Mouse (Mus musculus) cerebellum, adult 11 months (tissue): Measurements from ENCODE around the gene Zfp423.
A peak's percentile ranks its signal among the peaks of the same experiment; 100 is the strongest.

Experiments
- DNase-seq: peaks from one replicate; pipeline ENCODE4 v3.0.0; 2022

The Zfp423 gene

DNA sequence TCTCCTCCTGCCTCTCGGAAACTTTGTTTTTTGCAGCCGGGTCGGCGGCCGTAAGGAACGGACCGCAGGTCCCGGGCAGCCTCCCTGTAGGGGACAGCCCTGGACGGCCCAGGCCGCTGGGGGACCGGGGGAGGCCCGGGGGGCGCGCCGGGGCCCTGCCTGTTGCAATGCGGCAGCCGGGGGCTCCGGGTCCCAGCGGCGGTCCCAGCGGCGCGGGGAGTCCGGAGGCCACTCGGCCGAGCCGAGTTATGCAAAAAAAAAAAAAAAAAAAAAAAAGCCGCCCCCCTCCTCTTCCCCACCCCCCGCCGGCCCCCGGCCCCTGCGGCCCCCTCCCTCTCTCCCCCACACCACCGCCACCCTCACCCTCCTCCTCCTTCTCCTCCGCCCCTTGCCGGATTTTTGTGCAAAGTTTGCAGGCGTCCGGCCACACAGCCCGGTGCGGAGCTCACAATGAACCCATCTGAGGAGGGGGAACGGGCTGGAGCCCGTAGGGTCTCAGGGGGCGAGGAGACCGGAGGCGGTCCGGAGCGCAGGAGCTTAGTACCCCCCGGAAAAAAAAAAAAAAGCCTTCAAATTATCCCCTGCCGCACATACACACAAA lies at the start of gene Zfp423:
Gene Zfp423, minus strand, starts transcription at position 276 of the 601 bp plus-strand sequence.
- DNase-seq, result no peak

DNA sequence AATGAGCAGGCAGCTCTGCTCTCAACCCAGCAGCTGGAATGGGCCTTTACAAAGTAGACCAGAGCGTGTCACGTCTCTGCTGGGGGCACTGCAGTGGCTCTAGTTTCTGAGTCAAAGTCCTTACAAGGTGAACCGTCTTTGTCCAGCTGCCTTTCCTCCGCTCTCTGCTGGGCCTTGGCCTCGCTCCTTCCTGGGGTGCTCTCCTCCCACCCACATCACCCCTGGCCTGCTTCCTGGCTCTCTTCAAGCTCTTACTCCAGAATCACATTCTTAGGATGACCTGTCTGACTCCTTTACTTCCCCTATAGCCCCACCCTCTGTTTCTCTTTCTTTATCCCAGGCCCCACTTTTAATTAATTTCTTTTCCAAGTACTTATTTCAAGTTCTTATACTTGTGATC lies 47.4 kb upstream of the Zfp423 start:
- no peak for DNase-seq

DNA sequence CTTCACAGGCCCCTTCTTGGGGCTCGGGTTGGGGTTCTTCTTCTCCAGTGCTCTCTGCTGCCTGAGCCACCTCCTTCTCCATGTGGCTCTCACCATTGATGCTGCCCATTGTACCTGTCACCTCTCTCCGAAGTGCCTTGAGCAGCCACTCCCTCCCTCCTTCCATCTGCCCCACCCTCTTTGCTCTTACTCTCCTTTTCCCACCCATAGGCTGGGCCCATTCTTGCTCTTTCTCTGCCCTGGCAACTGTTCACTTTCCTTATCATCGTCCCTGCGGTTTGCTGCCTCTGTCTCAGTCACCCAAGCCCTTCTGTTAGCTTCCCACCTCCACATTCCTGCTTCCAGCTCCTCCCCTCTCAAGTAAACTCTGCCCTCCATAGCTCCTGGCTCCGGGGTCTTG lies 25.4 kb upstream of the Zfp423 start:
- no peak for DNase-seq

DNA sequence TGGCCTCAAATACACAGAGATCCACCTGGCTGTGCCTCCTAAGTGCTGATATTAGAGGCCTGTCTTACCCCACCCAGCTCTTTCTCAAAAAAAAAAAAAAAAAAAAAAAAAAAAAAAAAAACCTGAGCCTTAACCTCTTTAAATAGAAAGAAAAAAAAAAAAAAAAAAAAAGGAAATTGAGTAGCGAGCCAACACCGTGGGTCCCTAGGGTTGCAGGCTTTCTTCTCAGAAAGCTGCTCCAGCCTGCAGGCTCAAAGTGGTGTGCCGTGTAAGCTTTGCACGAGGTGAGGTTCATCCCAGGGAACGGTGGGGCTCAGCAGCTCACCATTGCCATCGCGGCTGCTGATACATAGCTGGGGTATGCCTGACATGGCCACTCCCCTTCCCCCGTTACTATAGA lies 24.6 kb upstream of the Zfp423 start:
- DNase-seq, result no peak

DNA sequence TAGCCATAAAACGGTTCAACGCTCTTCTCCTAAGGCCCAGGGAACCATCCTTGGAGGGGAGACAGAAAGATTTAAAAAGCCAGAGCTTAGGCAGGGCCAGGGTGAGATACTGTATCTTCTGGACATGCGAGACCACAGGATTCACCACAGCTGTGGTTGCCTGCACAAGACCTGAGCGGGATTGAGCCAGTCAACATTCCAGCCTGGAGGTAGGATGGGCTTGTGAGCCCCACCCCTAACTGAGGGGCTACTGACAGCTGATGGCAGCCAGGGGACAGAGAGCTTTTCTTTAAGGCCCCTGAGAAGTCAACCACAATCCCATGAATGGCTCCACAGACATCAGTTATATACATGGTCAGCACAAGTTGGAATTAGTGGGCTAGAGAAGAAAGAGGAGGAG lies 23.5 kb upstream of the Zfp423 start:
- DNase-seq, result no peak

DNA sequence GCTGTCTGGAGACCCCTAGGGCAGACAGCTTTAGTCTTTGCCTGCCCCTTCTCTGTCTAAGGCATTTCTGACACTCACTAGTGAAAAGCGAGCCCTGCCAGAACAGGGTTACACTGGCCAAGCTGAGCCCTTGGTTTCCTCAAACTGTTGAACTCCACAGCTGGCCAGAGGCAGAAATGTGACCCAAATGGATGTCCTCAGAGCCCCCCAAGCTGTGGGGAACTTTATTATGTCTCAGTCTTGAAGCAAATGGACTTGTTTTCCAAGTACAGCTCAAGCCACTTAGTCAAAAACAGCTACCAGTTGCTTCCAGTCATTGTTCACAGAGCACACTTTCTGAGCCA lies 16.0 kb upstream of the Zfp423 start:
- no peak for DNase-seq

DNA sequence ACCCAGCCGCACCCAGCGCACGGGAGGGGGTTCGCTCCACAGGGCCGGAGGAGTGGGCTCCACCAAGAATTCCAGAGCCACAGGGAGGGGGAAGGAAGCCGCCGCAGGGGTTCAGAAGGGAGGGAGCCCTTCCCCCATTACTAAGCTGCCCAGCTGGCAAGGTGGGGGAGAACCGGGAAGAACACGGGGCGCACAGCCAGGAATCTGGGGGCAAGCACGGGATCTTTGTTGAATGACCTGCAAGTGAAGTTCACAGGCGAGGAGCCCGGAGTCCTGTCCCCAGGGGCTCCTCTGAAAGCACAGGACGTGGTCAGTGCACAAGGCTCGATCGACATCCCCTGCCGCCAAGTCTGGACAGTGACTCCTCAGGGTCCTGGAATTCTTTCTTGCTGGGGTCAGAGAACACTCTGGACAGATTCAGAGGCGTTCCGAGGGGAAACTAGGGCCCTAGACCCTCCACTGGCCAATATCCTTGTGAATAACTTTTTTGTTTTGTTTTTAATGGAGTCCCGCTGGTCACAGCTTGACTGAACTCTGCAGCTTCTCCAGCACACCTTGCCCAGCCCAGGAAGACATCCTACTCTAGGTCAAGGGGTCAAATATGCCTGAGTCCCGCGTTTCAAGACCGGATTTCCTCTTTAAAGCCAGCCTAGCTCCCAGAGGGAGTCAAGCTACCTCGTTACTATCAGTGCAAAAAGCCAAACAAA lies 15.5 kb upstream of the Zfp423 start:
- DNase-seq, result no peak

DNA sequence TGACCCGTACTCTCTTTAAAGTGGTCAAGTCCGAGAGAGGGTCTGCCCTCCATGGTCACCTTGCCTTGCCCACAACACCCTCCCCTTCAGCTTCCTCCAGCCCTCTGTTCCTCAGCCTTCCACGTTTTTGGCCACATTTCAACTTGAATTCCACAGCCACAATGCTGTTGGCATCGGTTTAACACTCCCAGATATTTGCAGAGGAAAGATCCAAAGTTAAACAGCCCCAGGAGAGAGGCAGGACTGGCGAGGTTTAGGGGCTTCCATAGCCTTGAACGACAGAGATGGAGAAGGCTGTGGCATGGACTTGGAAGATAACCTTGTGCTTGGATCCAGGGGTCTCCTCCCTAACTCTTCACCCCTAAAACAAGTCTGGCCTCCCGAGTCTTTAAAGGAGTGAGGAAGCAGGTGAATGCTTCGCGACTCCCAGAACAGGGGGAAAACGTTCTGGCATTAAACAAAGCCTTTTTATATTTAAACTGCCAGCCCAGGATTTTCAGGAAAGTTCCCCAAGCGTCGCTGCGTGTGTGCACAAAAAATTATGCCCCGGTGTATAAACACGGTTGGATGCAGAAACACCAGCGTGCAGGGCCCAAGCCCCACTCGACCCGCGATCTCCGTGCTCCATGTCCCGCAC lies 14.8 kb upstream of the Zfp423 start:
- DNase-seq, result no peak

DNA sequence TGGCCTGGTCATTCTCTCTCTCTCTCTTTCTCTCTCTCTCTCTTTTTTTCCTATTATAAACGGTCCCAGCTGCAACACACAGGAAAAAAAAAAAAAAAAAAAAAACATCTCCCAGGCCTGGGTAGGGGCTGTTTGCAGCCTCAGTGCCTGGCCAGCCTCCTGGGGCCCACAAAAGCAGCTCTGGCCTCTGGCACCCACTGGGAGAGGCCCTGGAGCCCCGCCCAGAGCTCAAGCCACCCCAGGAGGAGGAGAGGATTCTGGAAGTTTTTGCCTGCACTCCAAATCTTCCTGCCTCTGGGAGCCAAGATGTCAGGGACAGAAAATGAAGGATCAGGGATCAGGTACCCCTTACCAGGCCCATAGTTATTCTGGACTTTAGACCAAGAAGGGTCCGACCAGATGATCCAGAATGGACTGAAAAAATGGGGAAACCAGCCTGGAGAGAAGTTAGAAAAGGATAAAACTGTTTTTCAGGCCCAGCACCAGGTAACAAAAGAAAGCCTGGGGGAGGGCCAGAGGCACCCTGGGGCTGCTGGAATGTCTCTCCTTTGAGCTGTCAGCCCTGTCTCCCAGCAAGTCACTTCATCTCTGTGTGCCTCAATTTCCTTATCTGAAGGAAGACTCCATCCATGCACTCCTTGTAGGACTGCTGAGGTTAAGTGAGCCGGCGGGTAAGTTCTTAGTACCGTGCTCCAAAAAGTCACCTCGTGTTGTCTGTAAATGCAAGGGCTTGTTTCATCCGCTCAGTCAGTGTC lies 8.6 kb upstream of the Zfp423 start:
- DNase-seq, result no peak

DNA sequence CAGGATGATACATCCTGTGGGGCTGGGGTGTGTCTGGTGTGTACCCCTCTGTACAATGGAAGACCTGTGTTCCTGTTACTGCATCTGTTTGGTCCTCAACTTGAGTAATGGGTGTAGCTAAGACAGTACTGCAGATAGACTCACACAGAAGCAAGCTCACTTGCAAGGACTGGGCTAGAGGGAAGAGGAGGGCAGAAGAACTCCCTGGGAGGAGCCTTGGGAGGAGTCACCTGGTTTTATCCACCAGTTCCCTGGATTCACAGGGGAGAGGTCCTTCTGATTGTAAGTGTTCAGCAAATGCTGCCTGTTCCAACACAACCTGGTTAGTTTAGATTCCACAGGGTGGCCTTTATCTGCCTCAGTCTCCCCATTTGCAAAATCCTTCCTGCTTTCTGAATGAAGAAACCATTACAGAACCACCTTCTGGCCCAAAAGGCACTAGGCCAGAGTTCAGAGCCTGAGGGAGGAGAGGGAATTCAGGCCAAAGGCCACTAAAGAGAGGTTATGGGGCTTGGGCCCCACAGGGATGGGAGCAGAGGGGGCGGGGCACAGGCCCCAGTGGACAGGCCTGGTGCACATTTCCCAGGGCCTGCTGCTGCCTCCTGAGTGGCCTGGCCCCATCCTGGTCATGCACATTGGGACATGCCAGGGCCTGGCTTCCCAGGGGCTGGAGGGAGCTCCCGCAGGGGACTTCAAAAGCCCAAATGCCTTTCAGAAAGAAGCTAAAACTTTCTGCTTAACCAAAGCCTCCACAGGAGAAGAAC lies 7.8 kb upstream of the Zfp423 start:
- DNase-seq, result no peak

DNA sequence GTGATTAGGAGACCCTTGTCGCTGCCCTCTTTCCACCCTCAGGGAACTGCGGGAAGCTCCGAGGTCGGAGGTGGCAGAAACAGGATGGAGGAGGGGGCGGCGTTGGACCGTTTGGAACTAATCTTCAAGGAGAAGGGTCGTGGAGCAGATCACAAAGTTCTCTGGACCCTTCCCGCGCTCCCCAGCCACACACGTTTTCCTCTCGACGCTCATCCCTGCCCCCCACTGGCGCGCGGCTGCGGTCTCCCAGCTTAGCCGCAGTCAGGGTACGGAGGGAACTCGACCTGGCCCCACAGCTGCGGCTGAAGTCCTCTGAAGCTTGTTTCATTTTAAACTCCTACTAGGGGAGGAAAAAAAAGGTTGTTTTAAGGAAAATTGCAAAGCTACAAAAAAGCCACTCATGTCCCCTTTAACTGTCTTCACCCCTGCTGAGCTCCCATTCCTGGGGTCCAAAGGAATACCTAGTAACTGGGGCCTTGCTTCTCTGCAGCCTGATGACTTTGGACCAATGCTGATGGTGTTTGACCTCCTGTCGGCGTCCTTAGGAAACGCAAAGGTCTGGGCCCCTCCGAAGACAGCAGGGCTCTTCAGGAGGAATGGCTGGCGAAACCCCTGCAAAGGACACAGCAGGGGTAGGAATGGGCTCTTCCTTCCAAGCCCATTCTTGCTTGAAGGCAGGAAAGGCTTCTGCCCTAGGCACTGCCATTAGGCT lies 3.3 kb upstream of the Zfp423 start:
- DNase-seq, result peak; percentile 34

DNA sequence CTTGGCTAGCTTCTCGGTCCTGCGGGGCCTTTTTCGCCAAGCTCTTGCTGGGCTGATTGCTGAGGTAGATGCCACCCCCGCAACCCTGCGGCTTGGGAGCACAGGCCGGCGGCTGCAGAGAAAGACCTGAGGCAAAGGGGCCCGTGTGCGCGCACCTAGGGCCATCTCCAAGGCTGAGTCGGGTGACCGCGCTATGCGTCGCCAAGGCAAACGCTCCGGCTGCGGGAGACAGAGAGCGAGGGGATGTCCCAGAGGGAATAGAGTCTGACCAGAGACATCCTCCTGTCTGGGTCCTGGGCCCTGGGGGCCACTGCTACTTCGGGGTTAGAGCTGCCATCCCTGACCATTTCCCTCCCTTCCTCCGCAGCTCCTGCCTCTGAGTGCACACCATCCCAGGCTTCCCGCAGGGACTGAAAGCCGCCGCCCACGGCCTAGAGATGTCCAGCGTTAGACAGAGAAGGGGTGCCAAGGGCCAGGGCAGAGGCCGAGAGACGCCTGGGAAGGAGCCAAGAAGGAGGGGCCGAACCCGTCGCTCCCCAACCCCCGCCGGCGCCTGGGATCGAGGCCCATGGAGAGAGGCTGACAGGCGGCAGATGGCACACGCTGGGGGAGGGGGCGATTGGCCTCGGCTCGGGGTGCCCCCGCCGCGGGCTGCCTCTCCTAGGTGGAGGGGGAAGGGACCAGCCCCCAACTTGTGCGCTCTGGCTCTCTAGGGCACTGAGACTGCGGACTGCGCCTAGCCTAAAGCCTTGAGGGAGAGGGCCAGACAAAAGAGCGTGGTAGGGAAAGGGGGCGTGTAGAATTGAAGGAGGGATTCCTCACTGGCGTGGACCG lies 2.5 kb upstream of the Zfp423 start:
- DNase-seq, result peak; percentile 86

DNA sequence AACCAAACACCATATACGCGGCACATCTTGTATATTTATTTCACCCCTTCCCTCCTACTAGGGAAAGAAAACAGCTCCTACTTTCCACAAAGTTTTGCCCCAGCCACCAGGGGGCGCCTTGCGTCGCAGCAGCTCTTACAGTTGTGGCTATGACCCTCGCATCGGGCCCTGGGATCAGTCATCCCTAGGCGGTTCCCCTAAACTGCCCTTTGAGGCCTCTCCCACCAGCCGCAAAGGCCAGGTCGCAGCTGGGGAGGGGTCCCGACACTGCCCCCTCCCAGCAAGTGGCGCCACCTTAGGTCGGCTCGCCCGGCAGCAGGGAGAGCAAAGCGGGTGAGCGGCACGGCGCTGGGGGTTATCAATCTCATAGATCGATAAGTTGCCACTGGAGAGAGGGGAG lies 1.7 kb upstream of the Zfp423 start:
- DNase-seq, result peak; percentile 38

DNA sequence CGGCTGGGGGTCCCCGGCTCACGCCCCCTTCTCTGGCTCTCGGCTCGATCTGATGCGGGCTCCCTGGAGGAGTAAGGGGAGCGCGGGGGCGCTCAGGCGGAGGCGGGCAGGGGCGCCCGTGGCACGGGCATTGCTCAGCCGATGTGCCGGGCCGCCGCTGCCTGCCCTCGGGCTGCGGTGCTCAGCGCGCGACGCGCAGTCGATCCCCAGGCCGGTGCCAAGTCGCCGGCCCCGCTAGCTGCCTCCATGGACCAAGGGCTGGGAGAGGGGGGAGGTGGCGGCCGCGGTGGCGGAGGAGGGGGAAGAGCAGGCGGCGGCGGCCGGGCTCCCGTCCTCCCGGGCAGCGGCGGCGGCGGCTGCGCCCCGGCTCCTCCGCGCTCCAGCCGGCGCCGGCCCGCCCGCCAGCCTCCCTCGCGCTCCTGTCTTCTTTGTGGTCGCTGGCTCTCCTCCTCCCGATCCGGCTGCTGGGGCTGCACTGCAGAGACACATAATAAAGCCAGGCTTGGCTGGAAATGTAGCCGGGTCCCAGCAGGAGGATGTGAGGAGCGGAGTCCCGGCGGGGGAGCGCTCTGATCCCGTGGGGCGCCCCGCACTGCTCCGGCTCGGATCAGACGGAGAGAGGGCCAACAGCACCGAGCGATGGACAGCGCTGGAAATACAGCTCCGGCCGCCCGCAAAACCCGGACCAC lies 810 bp upstream of the Zfp423 start:
- peak; percentile 81 for DNase-seq

DNA sequence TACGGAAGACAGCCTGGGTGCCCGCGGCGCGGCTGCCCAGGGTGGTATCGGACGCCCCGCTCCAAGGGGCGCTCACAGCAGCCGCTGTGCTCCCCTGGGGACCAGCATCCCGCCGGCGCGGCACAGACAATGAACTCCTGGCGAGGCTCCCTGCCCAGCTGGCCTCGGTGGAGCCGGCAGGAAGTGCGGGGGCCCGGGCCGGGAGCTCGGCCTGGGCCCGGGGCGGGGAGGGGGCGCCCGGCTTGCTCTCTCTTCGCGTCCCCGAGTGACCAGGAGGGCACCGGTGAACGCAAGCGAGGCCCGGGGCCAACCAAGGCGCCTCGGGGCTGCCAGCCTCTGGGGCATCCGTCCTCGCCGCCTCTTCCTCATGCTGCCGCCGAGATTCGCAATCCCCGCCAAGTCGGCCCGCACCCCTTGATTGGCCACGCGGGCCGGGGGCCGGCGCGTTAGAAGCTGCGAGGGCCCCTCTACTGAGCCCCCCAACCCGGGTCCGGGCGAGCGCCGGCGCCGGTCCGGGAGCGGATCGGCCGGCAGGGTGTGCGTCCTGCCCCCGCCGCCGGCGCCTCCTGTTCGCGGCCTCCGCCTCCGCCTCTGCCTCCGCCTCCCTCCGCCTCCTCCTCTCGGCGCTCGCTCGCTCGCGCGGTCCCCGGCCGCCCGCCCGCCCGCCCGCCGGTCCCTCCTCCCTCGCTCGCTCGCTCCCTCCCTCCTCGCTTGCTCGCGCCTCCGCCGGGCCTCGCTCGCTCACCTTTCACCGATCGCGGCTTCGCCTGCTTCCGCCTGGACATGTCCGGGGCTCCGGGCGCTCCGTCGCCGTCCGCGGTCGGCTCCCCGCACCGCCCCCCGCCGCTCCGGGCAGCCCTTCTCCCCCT lies 710 bp downstream of the Zfp423 start:
- DNase-seq, result peak; percentile 71

DNA sequence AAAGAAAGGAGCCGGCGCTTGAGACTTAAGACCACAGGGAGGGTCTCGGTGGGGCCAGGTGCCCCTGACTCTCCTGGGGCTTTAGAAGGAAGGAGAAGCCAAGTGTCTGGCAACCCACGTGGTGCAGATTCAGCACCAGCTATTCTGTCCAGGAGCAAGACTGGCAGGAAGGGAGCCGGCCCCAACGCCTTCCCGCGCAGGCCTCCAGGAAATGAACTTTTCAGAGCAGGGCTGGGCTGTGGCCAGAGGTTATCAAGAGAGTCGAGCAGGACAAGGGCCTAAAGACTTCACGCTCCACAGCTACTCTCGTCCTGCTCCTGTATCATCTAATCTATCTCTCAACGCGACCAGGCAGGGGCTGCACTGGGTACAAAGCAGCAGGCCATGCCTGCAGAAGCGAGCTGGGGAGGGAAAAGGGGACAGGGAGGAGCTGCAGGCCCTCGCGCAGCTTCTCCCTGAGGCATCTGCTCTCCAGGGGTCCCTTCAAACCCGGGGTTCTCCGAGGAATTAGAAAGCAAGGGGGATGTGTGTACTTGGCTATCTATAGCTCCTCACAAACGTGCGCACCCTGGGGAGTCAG lies 1.4 kb downstream of the Zfp423 start:
- peak; percentile 34 for DNase-seq

DNA sequence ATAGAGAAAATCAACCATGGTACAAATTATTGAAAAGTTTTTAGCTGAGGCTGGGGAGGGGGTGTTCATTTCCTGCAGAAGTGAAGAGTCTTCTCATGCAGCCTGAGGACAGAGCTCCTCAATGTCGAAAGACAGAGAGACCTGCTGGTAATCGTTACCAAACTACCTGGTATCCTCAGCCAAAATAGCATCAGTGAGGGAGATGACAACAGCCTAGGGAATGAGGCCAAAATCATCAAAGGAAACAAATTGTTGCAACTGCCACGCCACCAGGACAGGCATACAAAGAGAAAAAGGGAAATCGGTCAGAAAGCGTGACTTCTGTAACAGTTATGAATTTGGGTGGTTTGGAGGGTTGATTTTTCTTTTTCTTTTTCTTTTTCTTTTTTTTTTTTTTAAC lies 3.4 kb downstream of the Zfp423 start:
- DNase-seq, result no peak

DNA sequence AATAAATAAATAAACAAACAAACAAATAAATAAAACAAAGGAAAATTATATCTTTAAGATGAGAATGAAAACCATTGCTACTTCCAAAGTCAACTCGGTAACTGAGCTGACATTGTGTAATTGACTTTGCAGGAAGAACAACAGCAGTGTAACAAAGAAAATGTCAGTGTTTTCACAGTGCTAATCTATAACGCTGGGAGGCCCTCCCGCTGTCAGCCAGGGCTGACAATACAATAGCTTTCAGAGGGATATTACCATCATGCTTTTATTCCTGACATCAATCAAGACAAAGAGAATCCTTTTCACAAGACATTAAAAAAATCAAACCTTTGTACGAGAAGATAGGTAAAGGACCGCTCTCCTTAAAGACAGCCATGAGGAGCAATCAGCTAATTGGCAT lies 5.9 kb downstream of the Zfp423 start:
- DNase-seq, result no peak

DNA sequence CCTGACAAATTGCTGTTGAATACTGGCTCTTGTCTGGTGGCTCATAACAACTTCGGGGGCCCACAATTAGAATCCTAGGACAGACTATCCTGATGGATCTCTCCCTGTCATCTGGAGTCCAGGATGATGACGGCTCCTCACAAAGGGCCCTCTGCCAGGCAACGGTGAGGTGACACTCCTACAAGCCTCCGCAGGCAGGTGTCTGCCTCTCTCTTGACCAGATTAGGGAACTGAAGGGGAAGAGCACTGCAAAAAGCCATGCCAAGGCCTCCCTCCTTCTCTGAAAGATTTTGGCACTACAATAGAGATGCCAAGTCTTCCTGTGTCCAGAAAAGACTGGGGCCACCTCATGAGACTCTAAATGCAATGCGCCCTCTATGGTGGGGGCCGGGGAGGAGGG lies 7.1 kb downstream of the Zfp423 start:
- DNase-seq, result no peak
